Mouse (Mus musculus) neural tube, embryonic 15.5 days (tissue): ENCODE data around the gene Nbeal1. TPM values are rescaled to one million over a fixed set of nuclear protein-coding genes. Genes with fewer than 3 reads are reported as not detected.

ENCODE experiments used
- ATAC-seq: fragments of 200-750 bp; cut with Nextera tagmentation; 2 replicates; pipeline ENCODE4 v1.8.0; 2017; ENCODE audit warnings: mild to moderate bottlenecking, moderate TSS enrichment, moderate library complexity; ENCODE audit not compliant: low FRiP score
- H3K27ac ChIP-seq: fragments of 300-500 bp; sonication (generic); replicated peaks from 2 replicates; pipeline ENCODE4 v1.5.1; 2015; ENCODE audit warnings: mild to moderate bottlenecking, inconsistent platforms
- H3K27me3 ChIP-seq: fragments of 300-500 bp; sonication (generic); replicated peaks from 2 replicates; pipeline ENCODE4 v1.6.1; 2015; ENCODE audit warnings: inconsistent platforms
- H3K36me3 ChIP-seq: fragments of 300-500 bp; sonication (generic); 2 replicates; pipeline ENCODE4 v1.6.1; 2015; ENCODE audit warnings: inconsistent platforms
- H3K4me1 ChIP-seq: fragments of 300-500 bp; sonication (generic); 2 replicates; pipeline ENCODE4 v1.6.1; 2015; ENCODE audit warnings: inconsistent platforms
- H3K4me2 ChIP-seq: fragments of 300-500 bp; sonication (generic); 2 replicates; pipeline ENCODE4 v1.6.1; 2015; ENCODE audit warnings: inconsistent platforms, mild to moderate bottlenecking, moderate library complexity
- H3K4me3 ChIP-seq: fragments of 300-500 bp; sonication (generic); replicated peaks from 2 replicates; pipeline ENCODE4 v1.5.1; 2015; ENCODE audit warnings: mild to moderate bottlenecking, inconsistent platforms
- H3K9ac ChIP-seq: fragments of 300-500 bp; sonication (generic); replicated peaks from 2 replicates; pipeline ENCODE4 v1.6.1; 2015; ENCODE audit warnings: mild to moderate bottlenecking, inconsistent platforms
- H3K9me3 ChIP-seq: fragments of 300-500 bp; sonication (generic); replicated peaks from 2 replicates; pipeline ENCODE4 v1.6.1; 2016; ENCODE audit warnings: inconsistent platforms
- WGBS: fragments of 180-500 bp; shearing (Covaris S2); methylation state at CpG from one replicate; pipeline ENCODE4 v1.1.7; 2015; ENCODE audit warnings: mixed read lengths; 5-methylcytosine and 5-hydroxymethylcytosine counted together
- polyA plus RNA-seq: library from polyadenylated mRNA; unstranded; fragments of >200 nt; fragmentation: Nextera tagmentation; extraction: Ambion mirVana; gene quantifications from 2 replicates; pipeline ENCODE4 v1.2.1, GENCODE M21; 2015

Gene Nbeal1
- polyA plus RNA-seq, 1 experiment from 2014 or later: 6.3 TPM

GRCm38 (mm10) chr1:60188454-60188853 lies 8.1 kb downstream of the Nbeal1 start:
- Histone ChIP-seq H3K36me3 (no peaks in the 10 kb centered on the region), H3K9me3 (no peaks in the 10 kb centered on the region), H3K27ac (no peak overlapping the region), H3K4me1 (no peaks in the 10 kb centered on the region), H3K27me3 (no peaks in the 10 kb centered on the region), H3K9ac (no peak overlapping the region), H3K4me2 (no peak overlapping the region), H3K4me3 (no peak overlapping the region)
- no peak for ATAC-seq

GRCm38 (mm10) chr1:60196813-60197212 lies 16.4 kb downstream of the Nbeal1 start:
- no peak overlapping the region for H3K9ac ChIP-seq
- no peaks in the 10 kb centered on the region for H3K27me3 ChIP-seq
- H3K4me3 ChIP-seq: no peak overlapping the region
- no peak overlapping the region for H3K27ac ChIP-seq
- no peaks in the 10 kb centered on the region for H3K4me1 ChIP-seq
- ATAC-seq: no peak
- peaks cover 23% of the 10 kb centered on the region for H3K36me3 ChIP-seq
- no peaks in the 10 kb centered on the region for H3K9me3 ChIP-seq
- H3K4me2 ChIP-seq: no peak overlapping the region
- WGBS: 76% methylated on average over 3 of the region's 3 CpGs

GRCm38 (mm10) chr1:60199006-60199405 lies 18.6 kb downstream of the Nbeal1 start:
- 73% methylated on average over 4 of the region's 4 CpGs for WGBS
- H3K9me3 ChIP-seq: no peaks in the 10 kb centered on the region
- no peak overlapping the region for H3K27ac ChIP-seq
- no peak for ATAC-seq
- H3K36me3 ChIP-seq: peaks cover 43% of the 10 kb centered on the region
- H3K4me3 ChIP-seq: no peak overlapping the region
- no peak overlapping the region for H3K4me2 ChIP-seq
- H3K9ac ChIP-seq: no peak overlapping the region
- no peaks in the 10 kb centered on the region for H3K27me3 ChIP-seq
- no peaks in the 10 kb centered on the region for H3K4me1 ChIP-seq

- no peak overlapping the region for H3K4me2 ChIP-seq
- H3K27me3 ChIP-seq: no peaks in the 10 kb centered on the region
- H3K27ac ChIP-seq: no peak overlapping the region
- WGBS: 96% methylated on average over 4 of the region's 4 CpGs
- H3K9me3 ChIP-seq: no peaks in the 10 kb centered on the region
- peaks cover 20% of the 10 kb centered on the region for H3K36me3 ChIP-seq
- H3K9ac ChIP-seq: no peak overlapping the region
- no peak overlapping the region for H3K4me3 ChIP-seq
- H3K4me1 ChIP-seq: no peaks in the 10 kb centered on the region
- no peak for ATAC-seq
Measured at GRCm38 (mm10) chr1:60236261-60236660, 55.9 kb downstream of the Nbeal1 start.

GRCm38 (mm10) chr1:60240430-60240829 lies 60.0 kb downstream of the Nbeal1 start:
- Histone ChIP-seq H3K27ac (no peak overlapping the region), H3K36me3 (peaks cover 25% of the 10 kb centered on the region), H3K4me1 (no peaks in the 10 kb centered on the region), H3K9ac (no peak overlapping the region), H3K4me3 (no peak overlapping the region), H3K27me3 (no peaks in the 10 kb centered on the region), H3K4me2 (no peak overlapping the region), H3K9me3 (no peaks in the 10 kb centered on the region)
- ATAC-seq: no peak

- Histone ChIP-seq H3K36me3 (peaks cover 26% of the 10 kb centered on the region), H3K4me2 (no peak overlapping the region)
Measured at GRCm38 (mm10) chr1:60268113-60268512, 87.7 kb downstream of the Nbeal1 start.

GRCm38 (mm10) chr1:60269314-60269713 lies 88.9 kb downstream of the Nbeal1 start:
- Histone ChIP-seq H3K4me2 (no peak overlapping the region), H3K27ac (no peak overlapping the region), H3K9ac (no peak overlapping the region), H3K4me3 (no peak overlapping the region), H3K36me3 (peaks cover 19% of the 10 kb centered on the region), H3K9me3 (no peaks in the 10 kb centered on the region), H3K27me3 (no peaks in the 10 kb centered on the region), H3K4me1 (no peaks in the 10 kb centered on the region)
- no peak for ATAC-seq

More at GRCm38 (mm10) chr1:60268113-60268512, 87.7 kb downstream of the Nbeal1 start:
- no peaks in the 10 kb centered on the region for H3K9me3 ChIP-seq
- H3K4me1 ChIP-seq: no peaks in the 10 kb centered on the region
- H3K9ac ChIP-seq: no peak overlapping the region
- no peaks in the 10 kb centered on the region for H3K27me3 ChIP-seq
- ATAC-seq: no peak
- H3K27ac ChIP-seq: no peak overlapping the region
- WGBS: 90% methylated on average over 3 of the region's 3 CpGs
- H3K4me3 ChIP-seq: no peak overlapping the region

GRCm38 (mm10) chr1:60272471-60272870 lies 92.1 kb downstream of the Nbeal1 start:
- ATAC-seq: no peak
- H3K4me1 ChIP-seq: no peaks in the 10 kb centered on the region
- 78% methylated on average over 2 of the region's 2 CpGs for WGBS

GRCm38 (mm10) chr1:60293921-60294320 lies 113.5 kb downstream of the Nbeal1 start:
- no peaks in the 10 kb centered on the region for H3K27me3 ChIP-seq
- 84% methylated on average over 1 of the region's 1 CpGs for WGBS
- no peak overlapping the region for H3K9ac ChIP-seq
- H3K9me3 ChIP-seq: no peaks in the 10 kb centered on the region
- no peak overlapping the region for H3K4me2 ChIP-seq
- peaks cover 37% of the 10 kb centered on the region for H3K36me3 ChIP-seq
- no peak overlapping the region for H3K27ac ChIP-seq
- ATAC-seq: no peak
- no peak overlapping the region for H3K4me3 ChIP-seq
- no peaks in the 10 kb centered on the region for H3K4me1 ChIP-seq

More at GRCm38 (mm10) chr1:60272471-60272870, 92.1 kb downstream of the Nbeal1 start:
- no peaks in the 10 kb centered on the region for H3K9me3 ChIP-seq
- no peak overlapping the region for H3K9ac ChIP-seq
- H3K27me3 ChIP-seq: no peaks in the 10 kb centered on the region
- no peak overlapping the region for H3K4me3 ChIP-seq
- H3K36me3 ChIP-seq: peaks cover 15% of the 10 kb centered on the region
- no peak overlapping the region for H3K27ac ChIP-seq
- no peak overlapping the region for H3K4me2 ChIP-seq

GRCm38 (mm10) chr1:60342808-60343629 lies 162.6 kb downstream of the Nbeal1 start, which contains the start of gene Cyp20a1:
Cyp20a1 (plus strand) TSS chr1:60343323.
- Histone ChIP-seq H3K36me3 (peaks cover 8% of the 10 kb centered on the region), H3K9me3 (no peaks in the 10 kb centered on the region), H3K4me3 (peak within 1 kb of the TSS; percentile 81), H3K27me3 (no peaks in the 10 kb centered on the region), H3K27ac (peak within 1 kb of the TSS; percentile 96), H3K4me1 (peaks cover 14% of the 10 kb centered on the region), H3K4me2 (peak within 1 kb of the TSS; percentile 86), H3K9ac (peak within 1 kb of the TSS; percentile 76)
- 1% methylated on average over 60 of the region's 60 CpGs for WGBS
- ATAC-seq: peak; percentile 99

- peak; percentile 38 for ATAC-seq
- Histone ChIP-seq H3K4me1 (peaks cover 14% of the 10 kb centered on the region), H3K9me3 (no peaks in the 10 kb centered on the region), H3K4me2 (peak overlapping the region; percentile 86), H3K4me3 (peak overlapping the region; percentile 81), H3K36me3 (peaks cover 6% of the 10 kb centered on the region), H3K27me3 (no peaks in the 10 kb centered on the region), H3K27ac (peak overlapping the region; percentile 96), H3K9ac (peak overlapping the region; percentile 76)
- WGBS: 8% methylated on average over 14 of the region's 14 CpGs
Measured at GRCm38 (mm10) chr1:60343630-60344455, 163.4 kb downstream of the Nbeal1 start.

- H3K27me3 ChIP-seq: no peaks in the 10 kb centered on the region
- no peaks in the 10 kb centered on the region for H3K9me3 ChIP-seq
- no peak overlapping the region for H3K4me2 ChIP-seq
- WGBS: 89% methylated on average over 6 of the region's 6 CpGs
- H3K36me3 ChIP-seq: peaks cover under 1% of the 10 kb centered on the region; the same call in 1 of the 2 replicates
- no peak overlapping the region for H3K27ac ChIP-seq
- H3K9ac ChIP-seq: no peak overlapping the region
- ATAC-seq: no peak
- H3K4me1 ChIP-seq: peaks cover 14% of the 10 kb centered on the region
- H3K4me3 ChIP-seq: no peak overlapping the region
Measured at GRCm38 (mm10) chr1:60344670-60345069, 164.3 kb downstream of the Nbeal1 start.
